Mouse (Mus musculus) spleen, adult 2 months (tissue): ENCODE measurements around the gene Vps53.

Source experiments
- CTCF ChIP-seq: fragments of 200-500 bp; IDR thresholded peaks from 2 replicates; pipeline ENCODE4 v1.5.1; 2011; ENCODE audit warnings: mild to moderate bottlenecking, inconsistent platforms; ENCODE audit not compliant: insufficient read depth, insufficient read length, insufficient replicate concordance; ENCODE audit errors: extremely low read depth
- POLR2A ChIP-seq: fragments of 200-500 bp; IDR thresholded peaks from 2 replicates; pipeline ENCODE4 v1.6.1; 2011; ENCODE audit warnings: low read depth, low read length, inconsistent platforms

DNA sequence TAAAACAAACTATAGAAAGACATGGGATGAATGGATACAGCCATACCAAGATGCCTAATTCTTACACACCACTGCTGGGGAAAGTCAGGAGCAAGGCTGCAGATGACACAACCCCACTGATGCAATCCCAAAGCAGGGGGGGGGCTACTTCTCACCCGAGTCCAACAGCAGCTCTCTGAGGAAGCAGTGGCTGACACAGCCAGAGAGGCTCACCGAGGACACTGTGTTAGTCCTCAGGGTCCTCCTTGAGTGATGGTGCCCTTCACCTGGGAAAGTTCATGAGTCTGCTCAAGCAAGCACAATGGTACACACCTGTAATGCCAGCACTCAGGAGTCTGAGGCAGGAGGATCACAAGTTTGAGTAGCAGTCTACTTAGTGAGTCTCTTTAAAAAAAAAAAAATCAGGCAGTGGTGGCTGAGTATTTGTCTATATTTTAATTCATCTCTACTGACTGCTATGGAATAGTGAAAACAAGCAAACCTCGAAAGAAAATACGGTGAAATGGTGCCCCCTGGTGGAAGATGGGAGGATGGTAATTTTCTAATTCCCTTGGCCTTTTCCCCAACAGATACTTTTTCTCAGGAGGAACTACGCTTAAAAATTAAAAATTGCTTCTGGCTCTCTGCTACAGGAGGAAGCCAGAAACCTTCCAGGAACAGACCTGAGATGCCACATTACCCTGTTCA, 12.2 kb downstream of the Vps53 start:
- TF ChIP-seq CTCF (no peak), POLR2A (no peak)
